Mouse (Mus musculus) heart, embryonic 11.5 days (tissue): ENCODE data around the gene Mthfr. TPM values are rescaled to one million over a fixed set of nuclear protein-coding genes. Genes with fewer than 3 reads are reported as not detected.

Experiments
- ATAC-seq: fragments of 200-750 bp; cut with Nextera tagmentation; replicated peaks from 2 replicates; pipeline ENCODE4 v1.8.0; 2017; ENCODE audit warnings: moderate library complexity; ENCODE audit not compliant: insufficient number of reproducible peaks, low FRiP score, low TSS enrichment
- H3K27ac ChIP-seq: fragments of 300-500 bp; sonication (generic); 2 replicates; pipeline ENCODE4 v1.5.1; 2014; ENCODE audit warnings: mild to moderate bottlenecking, low read depth, low read length
- H3K27me3 ChIP-seq: fragments of 300-500 bp; sonication (generic); 2 replicates; pipeline ENCODE4 v1.6.1; 2014; ENCODE audit warnings: mild to moderate bottlenecking, low read length, mixed read lengths; ENCODE audit not compliant: control insufficient read depth, insufficient read depth
- H3K36me3 ChIP-seq: fragments of 300-500 bp; sonication (generic); 2 replicates; pipeline ENCODE4 v1.6.1; 2014; ENCODE audit warnings: mild to moderate bottlenecking, low read length, moderate library complexity, mixed read lengths; ENCODE audit not compliant: control insufficient read depth, insufficient read depth
- H3K4me1 ChIP-seq: fragments of 300-500 bp; sonication (generic); 2 replicates; pipeline ENCODE4 v1.6.1; 2014; ENCODE audit warnings: low read length; ENCODE audit not compliant: control insufficient read depth, insufficient read depth
- H3K4me2 ChIP-seq: fragments of 300-500 bp; sonication (generic); 2 replicates; pipeline ENCODE4 v1.6.1; 2014; ENCODE audit warnings: mild to moderate bottlenecking, moderate library complexity
- H3K4me3 ChIP-seq: fragments of 300-500 bp; sonication (generic); 2 replicates; pipeline ENCODE4 v1.5.1; 2014; ENCODE audit warnings: low read depth, low read length
- H3K9ac ChIP-seq: fragments of 300-500 bp; sonication (generic); 2 replicates; pipeline ENCODE4 v1.6.1; 2014; ENCODE audit warnings: mild to moderate bottlenecking, low read depth, low read length, moderate library complexity
- H3K9me3 ChIP-seq: fragments of 300-500 bp; sonication (generic); replicated peaks from 2 replicates; pipeline ENCODE4 v1.6.1; 2016; ENCODE audit warnings: low read length; ENCODE audit not compliant: control insufficient read depth
- WGBS: fragments of 180-500 bp; shearing (Covaris S2); extraction: QIAGEN DNeasy Blood & Tissue Kit; methylation state at CpG from one replicate; pipeline ENCODE4 v1.1.7; 2014; ENCODE audit not compliant: insufficient replicate concordance; 5-methylcytosine and 5-hydroxymethylcytosine counted together
- polyA plus RNA-seq: library from polyadenylated mRNA; unstranded; fragments of >200 nt; fragmentation: Nextera tagmentation; extraction: Ambion mirVana; gene quantifications from 2 replicates; pipeline ENCODE4 v1.2.1, GENCODE M21; 2014

Mthfr gene
- polyA plus RNA-seq, 1 experiment from 2014 or later, result 10.4 TPM

DNA sequence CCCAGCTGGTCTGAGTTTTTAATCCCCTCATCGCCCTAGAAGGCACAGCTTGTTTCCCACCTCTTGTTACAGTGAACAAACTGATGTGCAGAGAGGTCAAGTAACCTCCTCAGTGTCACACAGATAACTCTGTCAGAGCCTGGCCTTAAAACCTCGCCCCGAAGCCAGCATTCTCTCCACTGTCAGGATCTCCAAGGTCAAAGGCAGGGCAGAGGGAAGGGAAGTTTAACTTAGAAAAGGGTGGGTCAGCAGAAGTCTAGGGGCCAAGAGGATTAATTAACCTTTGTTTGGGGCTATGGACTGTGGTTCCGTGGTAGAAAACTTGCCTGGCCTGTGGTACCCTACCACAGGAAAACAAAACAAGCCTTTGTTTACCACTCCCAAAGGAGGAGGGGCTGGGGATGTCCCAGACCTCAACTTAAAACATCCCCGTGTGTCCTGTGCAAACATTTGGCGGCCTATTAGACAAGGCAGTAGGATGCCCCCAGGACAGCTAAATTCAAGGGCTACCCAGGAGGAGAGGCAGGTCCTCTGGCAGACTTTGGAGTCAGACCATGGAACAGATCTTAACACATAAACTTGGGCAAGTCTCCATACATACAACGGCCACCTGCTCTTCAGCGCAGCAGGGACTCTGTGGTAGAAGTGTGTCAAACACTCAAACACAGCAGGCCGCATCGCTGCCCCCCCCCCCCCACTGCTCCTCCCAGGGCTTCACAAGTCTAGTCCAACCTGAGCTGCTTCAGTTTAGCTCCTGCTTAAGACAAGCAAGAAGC, 46.4 kb downstream of the Mthfr start:
- no peak overlapping the region for H3K9ac ChIP-seq
- ATAC-seq, result no peak
- H3K27me3 ChIP-seq, result no peaks in the 10 kb centered on the region
- 38% methylated on average over 10 of the region's 10 CpGs for WGBS
- H3K9me3 ChIP-seq, result no peaks in the 10 kb centered on the region
- peaks cover 2% of the 10 kb centered on the region; the same call in 1 of the 2 replicates for H3K36me3 ChIP-seq
- no peak overlapping the region for H3K4me2 ChIP-seq
- H3K4me1 ChIP-seq, result peaks cover 32% of the 10 kb centered on the region
- H3K27ac ChIP-seq, result no peak overlapping the region; the same call in 1 of the 2 replicates
- H3K4me3 ChIP-seq, result no peak overlapping the region

DNA sequence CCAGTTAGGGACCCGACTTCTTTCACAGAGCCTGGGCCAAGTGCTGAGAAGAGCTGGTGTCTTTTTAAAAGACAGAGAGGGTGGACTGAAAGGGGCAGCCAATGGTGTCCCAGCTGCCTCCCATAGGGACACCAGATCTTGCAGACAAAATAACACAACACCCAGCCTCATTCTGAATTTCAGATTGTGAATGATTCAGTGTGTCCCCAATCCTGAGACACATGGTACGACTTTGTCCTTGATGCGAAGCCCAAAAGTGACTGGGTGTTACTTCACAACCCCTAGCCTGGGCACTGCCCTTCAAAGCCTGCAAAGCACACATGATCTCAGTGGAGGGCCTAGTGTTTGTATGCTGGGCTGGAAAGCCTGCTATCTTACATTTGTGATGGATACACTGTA, 47.0 kb downstream of the Mthfr start:
- ATAC-seq, result no peak
- Histone ChIP-seq H3K4me2 (no peak overlapping the region), H3K36me3 (no peaks in the 10 kb centered on the region), H3K4me3 (no peak overlapping the region), H3K9ac (no peak overlapping the region), H3K4me1 (peaks cover 32% of the 10 kb centered on the region), H3K27me3 (no peaks in the 10 kb centered on the region), H3K27ac (no peak overlapping the region), H3K9me3 (no peaks in the 10 kb centered on the region)
- 72% methylated on average over 3 of the region's 3 CpGs for WGBS

DNA sequence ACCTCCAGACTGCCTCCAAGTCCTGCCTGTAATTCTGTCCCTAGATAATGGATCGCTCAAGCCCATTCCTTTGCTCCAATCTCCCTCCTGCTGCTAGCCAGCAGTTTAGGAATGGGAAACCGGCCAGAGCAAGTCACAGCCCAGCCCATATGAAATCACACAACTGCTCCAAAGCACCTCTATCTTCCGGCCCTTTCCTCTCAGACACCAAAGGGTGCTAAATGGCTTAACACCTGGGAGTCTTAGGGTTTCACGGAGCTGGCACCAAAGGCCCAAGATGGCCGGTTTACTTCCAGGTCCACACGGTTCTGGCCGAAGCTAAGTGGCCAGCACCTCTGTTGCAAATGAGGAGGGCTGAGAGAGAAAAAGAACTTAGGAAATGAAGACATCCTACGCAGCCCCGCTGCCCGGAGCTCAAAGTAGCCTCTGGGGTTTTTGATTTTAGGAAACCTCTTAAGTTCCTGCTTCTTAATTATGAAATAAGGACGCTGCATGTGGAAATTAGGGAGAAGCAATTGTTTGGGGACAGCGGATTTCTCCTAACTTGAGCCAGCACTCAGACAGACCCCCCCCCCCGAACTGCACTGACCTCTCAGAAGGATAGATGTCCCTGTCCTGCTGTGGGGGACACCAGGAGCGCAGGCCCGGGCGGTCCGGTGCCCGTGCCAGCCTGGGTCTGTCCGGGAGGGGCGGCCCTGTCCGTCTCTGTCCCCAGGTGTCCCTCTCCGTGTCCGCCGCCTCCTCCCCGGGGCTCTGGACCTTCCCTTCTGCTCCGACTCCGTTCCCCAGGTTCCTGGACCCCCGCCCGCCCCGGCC, 48.4 kb downstream of the Mthfr start:
- peak overlapping the region; percentile 35; the same call in 1 of the 2 replicates for H3K27ac ChIP-seq
- peaks cover 32% of the 10 kb centered on the region for H3K4me1 ChIP-seq

DNA sequence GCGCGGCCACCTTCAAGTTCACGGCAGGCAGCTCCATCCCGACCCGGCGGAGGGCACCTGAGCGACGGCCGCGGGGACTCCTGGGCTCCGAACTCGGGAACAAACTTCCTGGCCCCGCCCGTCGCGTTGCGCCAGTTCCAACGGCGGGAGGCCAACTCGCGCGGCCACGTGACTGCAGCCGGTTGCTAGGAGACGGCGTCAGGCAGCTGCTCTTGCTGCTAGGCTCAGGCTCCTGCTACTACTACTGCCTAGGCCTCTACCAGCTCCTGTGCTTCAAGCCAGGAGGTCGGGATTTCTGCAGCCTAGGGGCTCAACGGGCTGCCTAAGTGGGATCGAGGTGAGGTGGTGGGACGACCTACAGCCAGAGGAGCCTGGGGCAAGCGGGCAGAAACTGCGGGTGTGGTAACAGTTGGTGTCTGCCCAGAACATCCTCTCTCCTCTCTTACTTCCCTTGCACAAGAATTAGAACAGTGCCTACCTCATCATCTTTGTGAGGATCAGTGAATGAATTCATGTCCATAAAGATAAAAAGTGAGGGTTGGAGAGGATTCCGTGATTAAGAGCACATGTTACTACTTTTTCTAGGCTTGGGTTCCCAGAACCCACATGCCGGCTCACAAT, 49.1 kb downstream of the Mthfr start, which contains the start of gene Agtrap:
Gene Agtrap, minus strand, starts transcription at position 125 of the 621 bp plus-strand sequence.
- H3K4me2 ChIP-seq, result peak within 1 kb of the TSS; percentile 81
- peaks cover 26% of the 10 kb centered on the region for H3K4me1 ChIP-seq
- H3K4me3 ChIP-seq, result peak within 1 kb of the TSS; percentile 76
- no peaks in the 10 kb centered on the region for H3K27me3 ChIP-seq
- H3K36me3 ChIP-seq, result no peaks in the 10 kb centered on the region
- H3K9me3 ChIP-seq, result no peaks in the 10 kb centered on the region
- peak within 1 kb of the TSS; percentile 35; the same call in 1 of the 2 replicates for H3K27ac ChIP-seq
- peak; percentile 90 for ATAC-seq
- WGBS, result 6% methylated on average over 34 of the region's 34 CpGs
- H3K9ac ChIP-seq, result peak within 1 kb of the TSS; percentile 80

More for the DNA sequence above, 48.4 kb downstream of the Mthfr start:
- peak overlapping the region; percentile 76 for H3K4me3 ChIP-seq
- 2% methylated on average over 30 of the region's 30 CpGs for WGBS
- peak overlapping the region; percentile 80 for H3K9ac ChIP-seq
- peak overlapping the region; percentile 81 for H3K4me2 ChIP-seq
- no peaks in the 10 kb centered on the region for H3K9me3 ChIP-seq
- no peaks in the 10 kb centered on the region for H3K27me3 ChIP-seq
- peak; percentile 40 for ATAC-seq
- no peaks in the 10 kb centered on the region for H3K36me3 ChIP-seq

DNA sequence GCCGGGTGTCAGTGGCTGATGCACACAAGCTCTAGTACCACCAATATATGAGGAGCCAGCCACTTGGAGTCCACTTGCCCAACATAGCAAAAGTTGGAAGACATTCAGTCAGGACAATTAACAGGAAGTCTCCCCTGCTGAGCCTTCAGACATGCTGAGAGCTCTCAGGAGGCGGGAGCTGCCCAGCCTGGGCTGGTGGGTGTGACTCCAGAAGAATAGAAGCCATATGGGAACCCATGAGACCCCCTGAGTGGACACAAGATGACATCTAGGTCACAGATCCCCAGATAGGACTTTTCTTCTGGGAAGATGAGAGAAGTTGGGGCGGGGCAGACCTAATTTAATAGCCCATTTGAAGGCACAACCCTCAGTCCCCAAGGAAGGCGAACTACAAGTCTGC, 50.3 kb downstream of the Mthfr start:
- Histone ChIP-seq H3K36me3 (no peaks in the 10 kb centered on the region), H3K4me2 (no peak overlapping the region), H3K9ac (no peak overlapping the region), H3K27ac (no peak overlapping the region), H3K4me3 (no peak overlapping the region), H3K4me1 (peaks cover 14% of the 10 kb centered on the region), H3K9me3 (no peaks in the 10 kb centered on the region), H3K27me3 (no peaks in the 10 kb centered on the region)
- WGBS, result 63% methylated on average over 4 of the region's 4 CpGs
- ATAC-seq, result no peak

DNA sequence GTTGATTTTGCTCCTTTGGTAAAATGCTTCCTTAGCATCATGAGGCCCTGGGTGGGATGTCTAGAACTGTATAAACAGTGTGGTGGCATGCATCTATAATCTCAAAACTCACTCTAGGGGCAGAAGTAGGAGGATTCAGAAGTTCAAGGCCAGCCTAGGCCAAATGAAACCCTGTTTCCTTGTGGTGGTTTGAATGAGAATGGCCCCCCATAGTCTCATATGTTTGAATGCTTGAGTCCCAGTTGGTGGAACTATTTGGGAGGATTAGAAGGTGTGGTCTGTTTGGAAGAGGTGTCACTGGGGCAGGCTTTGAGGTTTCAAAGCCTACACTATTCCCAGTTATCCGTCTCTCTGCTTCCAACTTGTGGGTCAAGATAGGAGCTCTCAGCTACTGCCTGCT, 52.3 kb downstream of the Mthfr start:
- no peak overlapping the region for H3K4me3 ChIP-seq
- H3K4me1 ChIP-seq, result peaks cover 6% of the 10 kb centered on the region; the same call in 1 of the 2 replicates
- no peaks in the 10 kb centered on the region for H3K9me3 ChIP-seq
- no peak for ATAC-seq
- 88% methylated on average over 1 of the region's 1 CpGs for WGBS
- no peak overlapping the region for H3K4me2 ChIP-seq
- H3K9ac ChIP-seq, result no peak overlapping the region
- no peak overlapping the region for H3K27ac ChIP-seq
- no peaks in the 10 kb centered on the region for H3K36me3 ChIP-seq
- H3K27me3 ChIP-seq, result no peaks in the 10 kb centered on the region

DNA sequence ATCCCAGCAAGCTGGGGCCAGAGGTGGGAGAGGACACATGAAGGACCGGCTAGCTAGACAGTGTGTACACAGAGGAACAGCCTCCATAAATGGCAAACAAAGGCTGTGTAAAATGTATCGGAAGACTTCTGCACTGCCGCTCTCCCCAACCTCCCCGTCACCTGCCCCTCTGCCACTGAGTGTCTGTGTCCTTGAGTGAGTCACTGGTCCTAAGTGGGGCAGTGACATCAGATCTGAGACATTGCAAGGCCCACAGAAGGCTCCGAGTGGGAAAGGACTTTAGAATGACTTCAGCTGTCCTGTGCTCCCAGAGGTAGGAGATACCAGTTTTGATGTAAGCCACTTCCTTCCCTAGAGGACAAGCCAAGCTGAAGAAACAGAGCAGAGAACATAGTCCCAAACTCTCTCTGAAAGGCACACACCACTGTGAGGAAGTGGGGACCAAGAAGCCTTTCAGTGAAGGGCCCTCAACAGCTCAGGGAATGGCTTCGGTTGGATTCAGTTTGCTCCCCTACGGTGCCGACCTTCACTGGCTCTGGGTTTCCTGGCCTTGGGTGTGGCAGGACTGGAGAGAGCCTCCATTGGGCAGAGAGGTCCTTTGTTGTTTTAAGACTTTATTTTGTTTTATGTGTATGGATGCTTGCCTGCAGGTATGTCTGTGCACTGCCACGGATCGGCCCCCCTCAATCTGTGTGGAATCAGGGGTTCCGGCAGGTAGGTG, 53.8 kb downstream of the Mthfr start:
- no peak for ATAC-seq
- Histone ChIP-seq H3K4me3 (no peak overlapping the region), H3K9me3 (no peaks in the 10 kb centered on the region), H3K4me1 (0 out of 2 replicates have a peak, but pooled peaks cover 6% of the 10 kb centered on the region), H3K27me3 (no peaks in the 10 kb centered on the region), H3K9ac (no peak overlapping the region), H3K27ac (no peak overlapping the region), H3K36me3 (no peaks in the 10 kb centered on the region), H3K4me2 (no peak overlapping the region)
- 82% methylated on average over 11 of the region's 11 CpGs for WGBS

DNA sequence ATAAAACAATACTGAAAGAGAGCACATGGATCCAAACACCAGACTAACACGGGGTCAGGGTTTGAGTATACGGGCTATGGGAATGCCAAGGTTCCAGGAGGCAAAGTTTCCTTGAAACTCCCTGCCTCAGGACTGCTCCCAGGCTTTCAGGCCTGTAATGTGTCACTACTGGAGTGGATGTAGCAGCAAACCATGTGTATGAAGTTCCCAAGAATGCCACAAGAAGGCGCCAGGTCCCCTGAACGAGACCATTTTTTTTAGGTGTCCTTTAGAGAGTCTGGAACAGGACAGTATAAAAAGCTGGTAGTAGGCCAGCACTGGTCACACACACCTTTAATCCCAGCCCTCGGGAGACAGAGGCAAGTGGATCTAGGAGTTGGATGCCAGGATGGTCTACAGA, 55.3 kb downstream of the Mthfr start:
- ATAC-seq, result no peak
- Histone ChIP-seq H3K27me3 (no peaks in the 10 kb centered on the region), H3K9ac (no peak overlapping the region), H3K4me2 (no peak overlapping the region), H3K27ac (no peak overlapping the region), H3K36me3 (no peaks in the 10 kb centered on the region), H3K9me3 (no peaks in the 10 kb centered on the region), H3K4me1 (0 out of 2 replicates have a peak, but pooled peaks cover 3% of the 10 kb centered on the region), H3K4me3 (no peak overlapping the region)
- 82% methylated on average over 5 of the region's 5 CpGs for WGBS
